Mouse (Mus musculus): ENCODE measurements around the gene Ets1. TPM values are rescaled to one million over a fixed set of nuclear protein-coding genes. Genes with fewer than 3 reads are reported as not detected.
A peak's percentile ranks its signal among the peaks of the same experiment; 100 is the strongest.

The Ets1 gene
- total RNA-seq, 2 experiments from 2014 or later: 22.2 to 24.6 TPM

DNA sequence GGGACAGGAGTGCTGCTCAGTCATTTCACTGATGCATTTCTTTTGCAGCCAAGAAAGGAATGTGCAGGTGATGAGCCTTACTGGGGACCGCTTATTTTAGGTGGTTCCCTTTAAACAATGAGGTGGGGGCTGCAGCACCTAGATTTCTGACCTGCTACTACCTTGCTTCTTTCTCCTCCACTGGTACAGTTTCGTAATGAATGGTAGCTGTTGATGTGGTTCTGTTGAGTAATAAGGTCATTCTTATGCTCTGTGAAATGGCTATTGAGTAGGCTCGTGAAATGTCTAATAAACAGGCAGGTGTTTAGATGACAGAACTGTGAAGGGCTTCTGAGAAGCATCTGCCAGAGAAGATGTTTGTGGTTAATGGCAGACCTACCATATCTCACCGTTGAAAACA lies 25.5 kb downstream of the Ets1 start:
- DNase-seq (ENCODE audit: low spot score in 2 of 2): no peak

- no peak for DNase-seq (ENCODE audit: low spot score in 2 of 2)
Observed at GRCm38 (mm10) chr9:32666611-32667517, 30.8 kb downstream of the Ets1 start.

DNA sequence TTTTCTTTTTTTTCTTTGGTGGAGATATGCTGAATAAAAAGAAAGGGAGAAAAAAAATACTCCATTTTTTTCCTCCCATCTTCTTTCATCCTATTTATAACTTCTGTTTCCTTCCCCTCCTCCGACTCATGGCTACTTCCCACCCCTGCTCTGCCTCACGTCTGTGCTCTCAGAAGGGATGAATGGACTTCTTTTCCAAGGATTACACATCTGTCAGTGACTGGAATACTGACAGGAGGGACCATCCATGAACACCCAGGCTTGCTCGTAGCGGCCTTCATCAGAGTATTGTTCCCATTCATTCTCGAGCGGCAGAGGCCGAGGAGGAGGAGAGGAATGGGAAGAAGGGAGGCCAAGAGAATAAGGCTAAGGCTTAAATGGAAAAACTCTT lies 31.5 kb downstream of the Ets1 start:
- DNase-seq (ENCODE audit: low spot score in 2 of 2): no peak

GRCm38 (mm10) chr9:32668075-32668673 lies 32.2 kb downstream of the Ets1 start:
- no peak for DNase-seq (ENCODE audit: low spot score in 2 of 2)

GRCm38 (mm10) chr9:32669397-32669796 lies 33.4 kb downstream of the Ets1 start:
- no peak for DNase-seq (ENCODE audit: low spot score in 2 of 2)

DNA sequence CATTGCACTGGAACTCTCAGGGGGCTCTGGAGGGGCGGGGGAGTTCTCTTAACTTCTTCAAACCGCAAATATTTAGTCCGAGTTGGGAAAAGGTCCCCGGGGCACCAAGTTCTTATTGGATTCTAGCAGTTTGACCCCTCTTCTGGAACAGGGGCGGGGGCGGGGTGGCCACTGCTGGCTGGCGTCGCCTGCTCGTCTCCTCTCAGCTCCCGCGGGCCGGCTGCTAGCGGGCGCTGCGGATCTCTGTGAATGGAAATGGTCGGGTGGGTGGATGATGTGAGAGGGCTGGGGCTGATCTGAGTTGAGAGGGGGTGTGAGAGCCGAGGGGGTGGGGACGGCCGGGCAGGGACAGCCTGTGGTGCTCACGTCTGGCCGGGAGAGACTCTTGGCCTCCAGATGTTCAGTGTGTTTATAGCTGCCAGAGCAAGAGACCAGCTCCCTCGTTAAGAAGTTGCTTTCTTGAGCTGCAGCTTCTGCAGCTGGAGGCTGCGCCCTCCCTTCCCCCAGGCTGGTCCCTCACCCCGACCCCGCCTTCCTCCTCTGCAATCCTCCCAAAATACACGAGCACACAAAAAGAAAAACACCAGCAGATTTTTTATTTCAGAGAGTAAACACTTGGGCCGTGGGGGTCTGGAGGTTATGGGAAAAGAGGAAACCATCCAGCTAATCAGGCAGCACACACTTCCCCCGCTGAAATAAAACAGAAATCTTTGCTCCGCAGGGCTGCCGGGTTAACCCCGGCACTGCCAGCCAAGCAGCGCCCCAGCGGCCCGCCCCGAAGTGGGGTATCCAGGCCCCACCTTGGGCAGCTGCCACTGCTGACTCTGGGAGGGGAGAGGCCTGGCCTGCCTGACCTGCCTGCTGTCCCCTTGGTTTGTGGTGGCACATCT lies 36.2 kb downstream of the Ets1 start:
- DNase-seq (ENCODE audit: low spot score in 2 of 2): peak; percentile 20 to 49

- DNase-seq (ENCODE audit: low spot score in 2 of 2): no peak
Observed at GRCm38 (mm10) chr9:32673923-32674322, 37.9 kb downstream of the Ets1 start.

GRCm38 (mm10) chr9:32675671-32676409 lies 39.8 kb downstream of the Ets1 start:
- DNase-seq (ENCODE audit: low spot score in 2 of 2): no peak

GRCm38 (mm10) chr9:32676480-32676879 lies 40.5 kb downstream of the Ets1 start:
- DNase-seq (ENCODE audit: low spot score in 2 of 2): no peak

GRCm38 (mm10) chr9:32677646-32678045 lies 41.6 kb downstream of the Ets1 start:
- DNase-seq (ENCODE audit: low spot score in 2 of 2): no peak

GRCm38 (mm10) chr9:32678120-32678757 lies 42.2 kb downstream of the Ets1 start:
- DNase-seq (ENCODE audit: low spot score in 2 of 2): no peak

DNA sequence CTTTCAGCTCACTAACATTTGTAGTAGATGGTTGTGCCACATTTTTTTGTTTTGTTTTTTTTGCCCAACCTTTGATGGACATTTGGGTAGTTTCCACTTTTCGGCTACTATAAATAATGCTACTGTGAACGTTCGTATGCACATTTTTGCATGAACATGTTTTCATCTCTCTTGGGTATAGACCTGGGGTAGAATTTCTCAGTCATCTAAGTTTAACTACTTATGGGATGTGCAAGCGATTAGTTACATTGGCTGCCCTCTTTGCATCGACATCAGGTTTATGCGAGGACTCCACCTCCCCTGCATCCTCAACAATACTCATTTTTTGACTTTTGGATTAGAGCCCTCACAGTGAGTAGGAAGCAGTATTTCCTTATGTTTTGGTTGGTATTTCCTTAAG lies 43.5 kb downstream of the Ets1 start:
- DNase-seq (ENCODE audit: low spot score in 2 of 2): no peak

DNA sequence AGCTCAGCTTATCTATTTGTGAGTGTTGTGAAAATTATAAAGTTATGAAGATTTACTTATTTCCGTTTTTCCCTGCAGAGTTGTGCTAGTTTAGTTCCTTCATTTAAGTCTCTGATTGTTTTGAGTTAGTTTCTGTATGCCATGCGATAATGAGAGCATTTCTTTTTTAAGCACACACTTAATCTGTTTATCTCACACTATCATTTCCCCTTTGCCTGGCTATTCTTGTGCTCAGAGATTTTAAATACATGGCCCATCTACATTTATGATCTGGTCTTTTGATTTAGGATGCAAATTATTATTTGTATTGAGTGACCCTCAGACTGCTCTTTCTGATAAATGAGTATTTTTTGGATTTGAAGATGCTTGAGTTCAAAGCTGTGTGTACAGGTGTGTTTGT lies 44.2 kb downstream of the Ets1 start:
- no peak for DNase-seq (ENCODE audit: low spot score in 2 of 2)

DNA sequence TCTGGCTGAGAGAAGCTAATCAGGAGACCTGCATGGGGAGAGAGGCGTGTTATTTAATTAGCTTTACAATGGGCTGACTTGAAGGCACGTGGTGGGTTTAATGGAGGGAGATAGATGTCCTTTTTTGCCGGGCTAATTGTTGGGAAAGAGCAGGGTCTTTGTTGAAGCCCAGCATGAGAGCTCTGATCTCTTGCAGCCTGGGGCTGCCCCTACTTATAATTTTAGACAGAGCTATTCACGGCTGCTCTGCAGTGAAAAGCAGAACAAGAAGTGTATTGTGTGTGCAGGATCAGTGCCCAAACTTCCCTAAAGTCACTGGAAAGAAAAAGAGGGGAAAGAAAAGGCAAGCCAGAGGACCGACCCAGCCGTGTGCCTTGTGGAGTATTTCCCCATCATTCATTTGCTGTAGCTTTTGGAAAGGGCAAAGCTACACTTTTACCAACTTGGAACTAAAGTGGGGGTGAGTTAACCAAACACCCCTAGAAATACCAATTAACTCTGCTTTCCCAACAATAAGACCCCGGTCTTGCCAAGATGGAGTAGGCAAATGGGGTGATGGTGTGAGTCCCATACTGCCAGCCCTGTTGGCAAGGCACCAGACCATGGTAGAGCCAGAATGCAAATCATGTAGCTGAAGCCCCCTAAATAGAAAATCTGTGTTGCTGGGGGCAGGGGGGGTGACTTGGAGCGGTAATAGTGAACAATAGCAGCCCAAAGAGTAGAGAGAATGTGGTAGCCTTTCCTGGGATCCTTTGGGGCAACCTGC lies 50.0 kb downstream of the Ets1 start:
- no peak for DNase-seq (ENCODE audit: low spot score in 2 of 2)

- no peak for DNase-seq (ENCODE audit: low spot score in 2 of 2)
Observed at GRCm38 (mm10) chr9:32688351-32688750, 52.3 kb downstream of the Ets1 start.

GRCm38 (mm10) chr9:32691151-32691925 lies 55.3 kb downstream of the Ets1 start:
- DNase-seq (ENCODE audit: low spot score in 2 of 2): peak in 1 of 2 experiments; percentile 10

- no peak for DNase-seq (ENCODE audit: low spot score in 2 of 2)
Observed at GRCm38 (mm10) chr9:32692944-32693343, 56.9 kb downstream of the Ets1 start.

GRCm38 (mm10) chr9:32693411-32693810 lies 57.4 kb downstream of the Ets1 start:
- DNase-seq (ENCODE audit: low spot score in 2 of 2): peak in 1 of 2 experiments; percentile 10
